Mouse (Mus musculus) splenic B cell, adult 2 months (primary cell): ENCODE measurements around the gene Nemp1.
A peak's percentile ranks its signal among the peaks of the same experiment; 100 is the strongest.

Experiments
- DNase-seq: peaks from one replicate; pipeline ENCODE4 v3.0.0-alpha.2; 2011; ENCODE audit warnings: low read depth, low spot score
- H3K27me3 ChIP-seq: 2 replicates; pipeline ENCODE4 v1.6.1; 2012; ENCODE audit warnings: mild to moderate bottlenecking, low read length, moderate library complexity, mixed read lengths; ENCODE audit not compliant: control insufficient read depth, poor library complexity, insufficient read depth, severe bottlenecking
- H3K36me3 ChIP-seq: 2 replicates; pipeline ENCODE4 v1.6.1; 2012; ENCODE audit warnings: mild to moderate bottlenecking, low read length, moderate library complexity, mixed read lengths; ENCODE audit not compliant: control insufficient read depth, poor library complexity, insufficient read depth, severe bottlenecking

Gene Nemp1

GRCm38 (mm10) chr10:127661915-127662663, 4.6 kb upstream of the Nemp1 start:
- H3K36me3 ChIP-seq = peaks cover 15% of the 10 kb centered on the region
- no peaks in the 10 kb centered on the region for H3K27me3 ChIP-seq
- DNase-seq = peak; percentile 81

GRCm38 (mm10) chr10:127662666-127663253, 3.9 kb upstream of the Nemp1 start:
- H3K36me3 ChIP-seq = peaks cover 15% of the 10 kb centered on the region
- no peaks in the 10 kb centered on the region for H3K27me3 ChIP-seq
- DNase-seq = peak; percentile 61

- H3K27me3 ChIP-seq = no peaks in the 10 kb centered on the region
- DNase-seq = no peak
- H3K36me3 ChIP-seq = peaks cover 11% of the 10 kb centered on the region
These were observed 3.1 kb upstream of the Nemp1 start for GRCm38 (mm10) chr10:127663590-127663989.

GRCm38 (mm10) chr10:127664166-127664565, 2.5 kb upstream of the Nemp1 start:
- H3K36me3 ChIP-seq = peaks cover 9% of the 10 kb centered on the region
- DNase-seq = no peak
- no peaks in the 10 kb centered on the region for H3K27me3 ChIP-seq

- peaks cover 6% of the 10 kb centered on the region for H3K36me3 ChIP-seq
- DNase-seq = no peak
- no peaks in the 10 kb centered on the region for H3K27me3 ChIP-seq
These were observed 1.8 kb upstream of the Nemp1 start for GRCm38 (mm10) chr10:127664891-127665290.

- peak; percentile 42 for DNase-seq
- H3K27me3 ChIP-seq = no peaks in the 10 kb centered on the region
- H3K36me3 ChIP-seq = peaks cover 5% of the 10 kb centered on the region
These were observed 1.1 kb upstream of the Nemp1 start for GRCm38 (mm10) chr10:127665366-127666181.

- no peaks in the 10 kb centered on the region for H3K27me3 ChIP-seq
- DNase-seq = peak; percentile 84
- H3K36me3 ChIP-seq = no peaks in the 10 kb centered on the region; the same call in none of the 2 replicates
These were observed 780 bp downstream of the Nemp1 start for GRCm38 (mm10) chr10:127667269-127668092.

GRCm38 (mm10) chr10:127668093-127669050, 1.7 kb downstream of the Nemp1 start, which contains the start of gene Nab2:
Gene Nab2 (minus strand): TSS chr10:127668568.
- DNase-seq = peak; percentile 95
- no peaks in the 10 kb centered on the region for H3K27me3 ChIP-seq
- H3K36me3 ChIP-seq = no peaks in the 10 kb centered on the region; the same call in none of the 2 replicates

GRCm38 (mm10) chr10:127669170-127669569, 2.5 kb downstream of the Nemp1 start:
- Histone ChIP-seq H3K36me3 (no peaks in the 10 kb centered on the region; the same call in 1 of the 2 replicates), H3K27me3 (no peaks in the 10 kb centered on the region)
- DNase-seq = no peak

GRCm38 (mm10) chr10:127670185-127670584, 3.5 kb downstream of the Nemp1 start:
- Histone ChIP-seq H3K27me3 (no peaks in the 10 kb centered on the region), H3K36me3 (no peaks in the 10 kb centered on the region)
- DNase-seq = peak; percentile 46

GRCm38 (mm10) chr10:127671276-127671675, 4.6 kb downstream of the Nemp1 start:
- Histone ChIP-seq H3K36me3 (no peaks in the 10 kb centered on the region), H3K27me3 (no peaks in the 10 kb centered on the region)
- peak; percentile 76 for DNase-seq

- no peaks in the 10 kb centered on the region for H3K27me3 ChIP-seq
- no peak for DNase-seq
- no peaks in the 10 kb centered on the region for H3K36me3 ChIP-seq
These were observed 7.5 kb downstream of the Nemp1 start for GRCm38 (mm10) chr10:127674046-127674655.
